In the genomic region with DNA sequence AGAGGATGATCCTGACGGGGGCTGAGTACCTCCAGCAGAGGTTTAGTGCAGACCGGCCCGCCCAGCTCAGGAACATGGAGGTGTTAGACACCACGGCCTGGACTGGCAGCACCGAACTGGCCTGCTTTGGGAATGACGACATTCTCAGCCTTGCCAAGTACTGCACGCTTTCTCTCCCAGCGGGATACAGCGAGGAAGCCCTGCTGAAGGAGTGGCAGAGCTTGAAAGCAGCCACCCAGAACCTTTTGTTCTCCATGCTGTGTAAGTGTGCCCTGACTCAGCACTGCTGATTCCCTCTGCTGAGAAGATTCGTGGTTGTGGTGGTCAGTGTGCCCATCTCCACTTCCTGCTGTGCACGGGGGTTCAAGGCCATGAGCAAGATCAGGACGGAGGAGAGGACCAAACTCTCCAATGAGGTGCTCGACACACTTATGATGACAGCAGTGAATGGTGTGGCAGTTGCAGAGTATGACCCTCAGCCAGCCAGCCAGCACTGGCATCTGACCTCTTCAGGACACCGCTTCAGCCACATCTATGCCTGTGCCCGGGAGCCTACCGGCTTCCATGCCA, we compare ENCODE assay signal across 25 mouse cellular contexts. TPM values are rescaled to one million over a fixed set of nuclear protein-coding genes. Genes with fewer than 3 reads are reported as not detected.
DNase-seq lines count a peak whose midpoint lies in the region; ATAC-seq lines count a peak whose summit lies in the region.
"Had no signal": no experiment of that assay in that cellular context is flagged by ENCODE, and none has a peak within 500 bp of the region (broad histone marks: within the 10 kb centered on the region; RNA-seq: fewer than 3 reads in every experiment).

No protein-coding gene starts in this region.

- no peak overlapping the region for H3K27ac ChIP-seq in lung, embryonic 15.5 days
- H3K27ac ChIP-seq: forebrain, embryonic 10.5 days; gastrocnemius, adult 2 months; kidney, postnatal 0 days; limb, embryonic 13.5 days; liver, embryonic 13.5 days; midbrain, embryonic 13.5 days; neural tube, embryonic 15.5 days had no signal

- 78% methylated on average over 16 of the region's 16 CpGs for WGBS in lung, embryonic 15.5 days

- H3K4me1 ChIP-seq in lung, embryonic 15.5 days: 0 out of 2 replicates have a peak, but pooled peaks cover 7% of the 10 kb centered on the region
- H3K4me1 ChIP-seq: forebrain, embryonic 10.5 days; limb, embryonic 13.5 days; liver, embryonic 13.5 days; midbrain, embryonic 13.5 days; neural tube, embryonic 15.5 days had no signal

- 0 out of 2 replicates have a peak, but pooled peaks have one; percentile 9 for ATAC-seq in lung, embryonic 15.5 days (ENCODE audit: borderline replicate concordance, extremely low read depth, low FRiP score, low TSS enrichment)
- ATAC-seq: hindbrain, embryonic 16.5 days; intestine, embryonic 16.5 days; midbrain, embryonic 13.5 days had no signal

- peak; percentile 45 for DNase-seq in cerebellum, adult 9-11 months
- no peak for DNase-seq in cerebellum, postnatal 14 days
- DNase-seq in lung, postnatal 36 days: no peak
- peak; percentile 70 for DNase-seq in brain, adult 2 months (ENCODE audit: low read depth, low spot score)
- no peak for DNase-seq in yolk sac, embryonic 10.5 days (ENCODE audit: low spot score)
- DNase-seq in thymus, postnatal 4 days: no peak
- DNase-seq: adrenal gland, postnatal 36 days; cerebellum, adult 9-10 months; gastrocnemius, adult 2 months; heart, postnatal 14 days; liver, embryonic 13.5 days; right cerebral cortex, postnatal 14 days; thymus, postnatal 36 days had no signal

- no peak overlapping the region for H3K4me2 ChIP-seq in lung, embryonic 15.5 days
- H3K4me2 ChIP-seq: limb, embryonic 13.5 days; liver, embryonic 13.5 days; lung, embryonic 14.5 days; midbrain, embryonic 13.5 days; neural tube, embryonic 15.5 days had no signal

- no peak overlapping the region for H3K4me3 ChIP-seq in lung, embryonic 15.5 days
- H3K4me3 ChIP-seq: forebrain, embryonic 10.5 days; gastrocnemius, adult 2 months; limb, embryonic 13.5 days; liver, embryonic 13.5 days; midbrain, embryonic 13.5 days; neural tube, embryonic 15.5 days had no signal

- no peak overlapping the region for H3K9ac ChIP-seq in lung, embryonic 15.5 days
- H3K9ac ChIP-seq: limb, embryonic 13.5 days; liver, embryonic 13.5 days; lung, embryonic 14.5 days; neural tube, embryonic 15.5 days had no signal

- peaks cover 3% of the 10 kb centered on the region; the same call in 1 of the 2 replicates for H3K36me3 ChIP-seq in lung, embryonic 15.5 days
- H3K36me3 ChIP-seq: liver, embryonic 13.5 days had no signal

- H3K27me3 ChIP-seq in lung, embryonic 15.5 days: no peaks in the 10 kb centered on the region
- H3K27me3 ChIP-seq: limb, embryonic 13.5 days; liver, embryonic 13.5 days; midbrain, embryonic 13.5 days; neural tube, embryonic 15.5 days had no signal

- H3K9me3 ChIP-seq in lung, embryonic 15.5 days: no peaks in the 10 kb centered on the region
- H3K9me3 ChIP-seq: forebrain, embryonic 10.5 days; limb, embryonic 13.5 days; liver, embryonic 13.5 days; midbrain, embryonic 13.5 days; neural tube, embryonic 15.5 days had no signal

RNA-seq across cellular contexts. Expression of a gene that starts 7.5 kb away (rescaled TPM):
- 9.4 and 11.7 TPM in 2 replicates for polyA plus RNA-seq in lung, embryonic 15.5 days (2015; fragmentation: Nextera tagmentation; extraction: Ambion mirVana)

RNA-seq across cellular contexts. Expression of a gene that starts 24.6 kb away (rescaled TPM):
- 6.0 and 7.3 TPM in 2 replicates for polyA plus RNA-seq in lung, embryonic 15.5 days (2015; fragmentation: Nextera tagmentation; extraction: Ambion mirVana)

RNA-seq across cellular contexts. Expression of a gene that starts 42.6 kb away (rescaled TPM):
- polyA plus RNA-seq in lung, embryonic 15.5 days (2015; fragmentation: Nextera tagmentation; extraction: Ambion mirVana): 76.6 and 84.0 TPM in 2 replicates

RNA-seq across cellular contexts. Expression of a gene that starts 59.5 kb away (rescaled TPM):
- polyA plus RNA-seq in lung, embryonic 15.5 days (2015; fragmentation: Nextera tagmentation; extraction: Ambion mirVana): not detected in 2 replicates
- polyA plus RNA-seq: forebrain, embryonic 10.5 days; gonadal fat pad, adult 2 months; hindbrain, embryonic 16.5 days; intestine, embryonic 16.5 days; limb, embryonic 13.5 days; liver, embryonic 13.5 days; lung, embryonic 14.5 days; midbrain, embryonic 13.5 days; neural tube, embryonic 15.5 days; spleen, adult 2 months; stomach, embryonic 14.5 days had no signal

Comparison
In these comparisons a context has a peak if more than half of its experiments do, and no peak if none do; other contexts are left out.
1. DNase-seq: peak in cerebellum, adult 9-11 months (single experiment) and brain, adult 2 months (single experiment); none in cerebellum, postnatal 14 days (0 of 2), lung, postnatal 36 days (single experiment), yolk sac, embryonic 10.5 days (single experiment) and thymus, postnatal 4 days (single experiment).